Mouse (Mus musculus): ENCODE results near the gene Elf2. TPM values are rescaled to one million over a fixed set of nuclear protein-coding genes. Genes with fewer than 3 reads are reported as not detected.

The Elf2 gene
- polyA plus RNA-seq, 2 experiments = 14.7 to 20.7 TPM

DNA sequence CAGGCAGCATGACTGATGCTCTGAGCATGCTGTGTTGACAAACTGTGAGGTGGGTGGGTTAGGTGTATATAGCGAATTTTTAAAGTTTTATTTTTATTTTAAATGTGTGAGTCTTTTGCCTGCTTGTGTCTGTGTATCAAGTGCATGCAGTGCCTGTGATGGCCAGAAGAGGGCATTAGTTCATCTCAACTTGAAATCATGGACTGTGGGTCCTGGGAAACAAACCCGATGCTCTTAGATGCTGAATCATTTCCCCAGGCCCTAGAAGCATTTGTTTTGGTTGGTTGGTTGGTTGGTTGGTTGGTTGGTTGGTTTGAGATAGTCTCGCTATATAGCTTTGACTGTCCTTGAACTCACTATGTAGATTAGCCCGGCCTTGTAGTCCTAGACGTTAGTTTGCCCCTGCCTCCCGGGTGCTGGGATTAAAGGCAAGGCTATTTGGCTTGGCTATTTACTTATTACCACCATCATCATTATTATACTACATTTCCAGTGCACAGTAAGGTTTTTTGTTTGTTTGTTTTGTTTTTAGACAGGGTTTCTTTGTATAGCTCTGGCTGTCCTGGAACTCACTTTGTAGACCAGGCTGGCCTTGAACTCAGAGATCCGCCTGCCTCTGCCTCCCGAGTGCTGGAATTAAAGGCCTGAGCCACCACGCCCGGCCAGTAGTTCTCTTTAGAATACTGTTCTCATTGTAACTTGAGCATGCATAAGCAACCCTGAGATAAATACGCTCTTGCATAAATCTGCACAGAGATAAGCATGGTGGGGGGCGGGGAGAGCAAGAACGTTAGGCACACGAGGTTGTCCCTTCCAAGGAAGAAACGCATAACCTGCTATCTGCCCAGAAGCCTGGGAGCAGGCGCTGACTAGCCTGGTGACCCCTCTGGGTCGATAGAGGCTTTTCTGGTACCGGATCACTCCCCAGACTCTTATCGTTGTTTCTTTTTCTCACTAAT lies 35.1 kb upstream of the Elf2 start:
- WGBS (ENCODE audit: insufficient replicate concordance) = 22% methylated on average over 19 of the region's 19 CpGs
- Histone ChIP-seq H3K36me3 (replicated peaks; ENCODE audit: control insufficient read depth, insufficient read depth, low read depth) (no peaks in the 10 kb centered on the region), H3K4me1 (replicated peaks; ENCODE audit: control insufficient read depth in 2 of 2, insufficient read depth in 2 of 2, low read length in 1 of 2) (peaks cover 8 to 22% of the 10 kb centered on the region in 2 experiments), H3K9ac (replicated peaks) (no peak overlapping the region), H3K27ac (0 out of 2 replicates have a peak overlapping the region, but pooled peaks have one; percentile 41), H3K4me2 (ENCODE audit: low read depth) (peak overlapping the region; percentile 8; the same call in 1 of the 2 replicates), H3K27me3 (ENCODE audit: control insufficient read depth, insufficient read depth, low read length) (no peaks in the 10 kb centered on the region), H3K4me3 (ENCODE audit: insufficient read depth in 1 of 2, low read depth in 2 of 2, low read length in 2 of 2) (no peak overlapping the region), H3K9me3 (ENCODE audit: control insufficient read depth, low read length) (no peaks in the 10 kb centered on the region)
- ATAC-seq (ENCODE audit: insufficient read depth) (peak; percentile 80), DNase-seq (ENCODE audit: low read depth in 3 of 3, low spot score in 3 of 3) (peak; percentile 63 to 73 (median 64))
- TF ChIP-seq EP300 (IDR thresholded peaks at IDR 0.05; ENCODE audit: low read depth) (peak; percentile 70), CTCF (IDR thresholded peaks at IDR 0.05; ENCODE audit: low read depth) (peak; percentile 86)

DNA sequence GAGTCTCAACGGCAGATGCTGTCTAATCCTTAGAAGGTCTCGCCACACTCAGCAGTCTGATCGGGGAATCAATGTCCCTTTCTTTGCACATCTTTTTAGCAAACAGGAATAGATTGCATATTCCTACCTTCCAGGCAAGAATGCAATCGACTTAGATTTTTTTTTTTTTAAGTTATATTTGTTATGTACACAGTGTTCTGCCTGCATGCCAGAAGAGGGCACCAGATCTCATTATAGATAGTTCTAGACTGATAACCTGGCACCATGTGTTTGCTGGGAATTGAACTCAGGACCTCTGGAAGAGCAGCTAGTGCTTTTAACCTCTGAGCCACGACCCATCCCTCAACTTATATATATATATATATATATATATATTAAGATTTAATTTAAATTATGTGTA lies 33.1 kb upstream of the Elf2 start:
- Histone ChIP-seq H3K4me1 (replicated peaks; ENCODE audit: control insufficient read depth in 2 of 2, insufficient read depth in 2 of 2, low read length in 1 of 2) (peaks cover 8 to 15% of the 10 kb centered on the region in 2 experiments), H3K27ac (no peak overlapping the region), H3K9ac (replicated peaks) (no peak overlapping the region), H3K36me3 (replicated peaks; ENCODE audit: control insufficient read depth, insufficient read depth, low read depth) (no peaks in the 10 kb centered on the region), H3K4me3 (ENCODE audit: insufficient read depth in 1 of 2, low read depth in 2 of 2, low read length in 2 of 2) (no peak overlapping the region), H3K27me3 (ENCODE audit: control insufficient read depth, insufficient read depth, low read length) (no peaks in the 10 kb centered on the region), H3K9me3 (ENCODE audit: control insufficient read depth, low read length) (no peaks in the 10 kb centered on the region), H3K4me2 (ENCODE audit: low read depth) (no peak overlapping the region)
- 59% methylated on average over 5 of the region's 5 CpGs for WGBS (ENCODE audit: insufficient replicate concordance)
- DNase-seq (ENCODE audit: low read depth in 3 of 3, low spot score in 3 of 3) (no peak), ATAC-seq (ENCODE audit: insufficient read depth) (no peak)
- TF ChIP-seq EP300 (IDR thresholded peaks at IDR 0.05; ENCODE audit: low read depth) (no peak), CTCF (IDR thresholded peaks at IDR 0.05; ENCODE audit: low read depth) (peak; percentile 23; the same call in 1 of the 2 replicates)

DNA sequence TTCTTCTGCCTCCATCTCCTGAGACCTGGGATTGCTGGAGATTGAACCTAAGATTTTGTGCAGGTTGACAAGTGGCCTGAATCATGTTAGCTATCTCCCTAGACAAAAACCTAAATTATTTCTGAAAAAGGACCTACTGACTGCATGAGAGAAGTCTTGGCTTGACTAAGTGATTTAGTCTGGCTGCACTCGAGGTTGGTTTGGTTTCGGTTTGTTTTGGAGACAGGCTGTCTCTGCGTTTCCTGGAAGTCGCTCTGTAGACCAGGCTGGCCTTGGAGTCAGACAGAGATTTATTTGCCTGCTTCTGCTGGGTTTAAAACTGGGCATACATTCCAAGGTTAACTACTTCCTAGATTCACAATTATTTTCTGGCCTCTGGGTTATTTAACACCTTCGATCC lies 32.4 kb upstream of the Elf2 start:
- H3K4me1 ChIP-seq (replicated peaks; ENCODE audit: control insufficient read depth in 2 of 2, insufficient read depth in 2 of 2, low read length in 1 of 2) = peaks cover 13 to 17% of the 10 kb centered on the region in 2 experiments
- no peak overlapping the region for H3K9ac ChIP-seq (replicated peaks)
- H3K9me3 ChIP-seq (ENCODE audit: control insufficient read depth, low read length) = no peaks in the 10 kb centered on the region
- no peak overlapping the region; the same call in 1 of the 2 replicates for H3K4me2 ChIP-seq (ENCODE audit: low read depth)
- no peak overlapping the region for H3K27ac ChIP-seq
- ATAC-seq (ENCODE audit: insufficient read depth) = no peak
- 42% methylated on average over 5 of the region's 5 CpGs for WGBS (ENCODE audit: insufficient replicate concordance)
- no peak overlapping the region for H3K4me3 ChIP-seq (ENCODE audit: insufficient read depth in 1 of 2, low read depth in 2 of 2, low read length in 2 of 2)
- H3K36me3 ChIP-seq (replicated peaks; ENCODE audit: control insufficient read depth, insufficient read depth, low read depth) = no peaks in the 10 kb centered on the region
- no peak for DNase-seq (ENCODE audit: low read depth in 3 of 3, low spot score in 3 of 3)
- H3K27me3 ChIP-seq (ENCODE audit: control insufficient read depth, insufficient read depth, low read length) = no peaks in the 10 kb centered on the region
- TF ChIP-seq CTCF (IDR thresholded peaks at IDR 0.05; ENCODE audit: low read depth) (no peak), EP300 (IDR thresholded peaks at IDR 0.05; ENCODE audit: low read depth) (no peak)

DNA sequence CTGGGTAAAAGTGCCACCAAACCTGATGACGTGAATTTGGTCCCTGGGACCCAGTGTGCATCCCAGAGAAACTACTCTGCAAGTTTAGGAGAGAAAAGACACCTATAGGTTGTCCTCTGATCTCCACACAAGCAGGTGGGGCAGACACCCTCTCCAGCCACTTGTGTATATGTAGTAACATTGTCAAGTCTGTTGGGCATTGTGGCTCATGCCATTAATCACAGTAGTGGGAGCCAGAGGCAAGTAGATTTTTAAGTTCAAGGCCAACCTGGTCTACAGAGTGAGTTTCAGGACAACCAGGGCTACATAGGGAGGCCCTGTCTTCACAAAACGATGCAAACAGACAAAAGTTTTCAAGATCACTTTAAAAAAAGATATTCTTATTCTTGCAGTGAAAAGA lies 31.4 kb upstream of the Elf2 start:
- Histone ChIP-seq H3K4me2 (ENCODE audit: low read depth) (no peak overlapping the region), H3K27ac (no peak overlapping the region), H3K27me3 (ENCODE audit: control insufficient read depth, insufficient read depth, low read length) (no peaks in the 10 kb centered on the region), H3K9me3 (ENCODE audit: control insufficient read depth, low read length) (no peaks in the 10 kb centered on the region), H3K4me1 (replicated peaks; ENCODE audit: control insufficient read depth in 2 of 2, insufficient read depth in 2 of 2, low read length in 1 of 2) (peaks cover 23 to 27% of the 10 kb centered on the region in 2 experiments), H3K4me3 (ENCODE audit: insufficient read depth in 1 of 2, low read depth in 2 of 2, low read length in 2 of 2) (no peak overlapping the region), H3K9ac (replicated peaks) (no peak overlapping the region), H3K36me3 (replicated peaks; ENCODE audit: control insufficient read depth, insufficient read depth, low read depth) (no peaks in the 10 kb centered on the region)
- TF ChIP-seq CTCF (IDR thresholded peaks at IDR 0.05; ENCODE audit: low read depth) (no peak), EP300 (IDR thresholded peaks at IDR 0.05; ENCODE audit: low read depth) (no peak)
- WGBS (ENCODE audit: insufficient replicate concordance) = 56% methylated on average over 2 of the region's 2 CpGs
- DNase-seq (ENCODE audit: low read depth in 3 of 3, low spot score in 3 of 3) (no peak), ATAC-seq (ENCODE audit: insufficient read depth) (no peak)

DNA sequence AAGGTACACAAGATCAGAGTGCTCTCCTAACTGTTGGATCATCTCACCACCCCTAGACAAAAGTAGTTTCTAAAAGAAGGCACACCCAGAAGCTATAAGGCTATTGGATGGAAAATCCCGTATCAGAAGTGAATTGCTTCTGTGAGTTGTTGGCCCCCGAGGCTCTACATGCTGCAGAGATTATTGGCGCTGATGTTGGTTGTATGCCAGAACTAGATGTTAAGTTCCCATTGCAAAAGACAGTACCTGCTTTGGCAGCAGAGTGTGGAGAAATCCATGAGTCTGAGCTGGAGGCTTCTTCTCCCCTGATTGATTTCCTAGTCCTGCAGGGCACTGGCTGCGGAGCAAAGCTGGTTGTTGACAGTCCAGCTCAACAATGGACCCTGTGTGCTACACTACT lies 27.5 kb upstream of the Elf2 start:
- Histone ChIP-seq H3K4me1 (replicated peaks; ENCODE audit: control insufficient read depth in 2 of 2, insufficient read depth in 2 of 2, low read length in 1 of 2) (peaks cover 25 to 39% of the 10 kb centered on the region in 2 experiments), H3K27me3 (ENCODE audit: control insufficient read depth, insufficient read depth, low read length) (no peaks in the 10 kb centered on the region)

More for the DNA sequence above, 27.5 kb upstream of the Elf2 start:
- Histone ChIP-seq H3K9ac (replicated peaks) (no peak overlapping the region), H3K9me3 (ENCODE audit: control insufficient read depth, low read length) (no peaks in the 10 kb centered on the region), H3K27ac (no peak overlapping the region), H3K4me2 (ENCODE audit: low read depth) (peak overlapping the region; percentile 22), H3K36me3 (replicated peaks; ENCODE audit: control insufficient read depth, insufficient read depth, low read depth) (no peaks in the 10 kb centered on the region), H3K4me3 (ENCODE audit: insufficient read depth in 1 of 2, low read depth in 2 of 2, low read length in 2 of 2) (no peak overlapping the region)
- TF ChIP-seq CTCF (IDR thresholded peaks at IDR 0.05; ENCODE audit: low read depth) (no peak), EP300 (IDR thresholded peaks at IDR 0.05; ENCODE audit: low read depth) (no peak)
- WGBS (ENCODE audit: insufficient replicate concordance) = 41% methylated on average over 4 of the region's 4 CpGs
- DNase-seq (ENCODE audit: low read depth in 3 of 3, low spot score in 3 of 3) (no peak), ATAC-seq (ENCODE audit: insufficient read depth) (no peak)
